Mouse (Mus musculus): ENCODE results near the gene Pde4dip.

The Pde4dip gene

GRCm38 (mm10) chr3:97842641-97843040 lies 45.9 kb downstream of the Pde4dip start:
- DNase-seq, result no peak

- no peak for DNase-seq
Measured at GRCm38 (mm10) chr3:97840439-97840838, 48.1 kb downstream of the Pde4dip start.

GRCm38 (mm10) chr3:97835888-97836287 lies 52.6 kb downstream of the Pde4dip start:
- no peak for DNase-seq

GRCm38 (mm10) chr3:97834625-97835024 lies 53.9 kb downstream of the Pde4dip start:
- no peak for DNase-seq

- DNase-seq, result no peak
Measured at GRCm38 (mm10) chr3:97831564-97832320, 56.8 kb downstream of the Pde4dip start.

- DNase-seq, result no peak
Measured at GRCm38 (mm10) chr3:97830622-97831021, 57.9 kb downstream of the Pde4dip start.

GRCm38 (mm10) chr3:97830122-97830521 lies 58.4 kb downstream of the Pde4dip start:
- DNase-seq, result no peak

GRCm38 (mm10) chr3:97828286-97828685 lies 60.2 kb downstream of the Pde4dip start:
- DNase-seq, result no peak

- no peak for DNase-seq
Measured at GRCm38 (mm10) chr3:97825246-97825645, 63.3 kb downstream of the Pde4dip start.

GRCm38 (mm10) chr3:97824744-97825143 lies 63.8 kb downstream of the Pde4dip start:
- no peak for DNase-seq

- DNase-seq, result peak; percentile 50
Measured at GRCm38 (mm10) chr3:97824011-97824711, 64.3 kb downstream of the Pde4dip start.

- no peak for DNase-seq
Measured at GRCm38 (mm10) chr3:97823438-97823837, 65.1 kb downstream of the Pde4dip start.

- DNase-seq, result no peak
Measured at GRCm38 (mm10) chr3:97819050-97819449, 69.5 kb downstream of the Pde4dip start.

GRCm38 (mm10) chr3:97818383-97818982 lies 70.0 kb downstream of the Pde4dip start:
- DNase-seq, result no peak

- DNase-seq, result peak; percentile 11
Measured at GRCm38 (mm10) chr3:97811651-97812399, 76.7 kb downstream of the Pde4dip start.

- DNase-seq, result no peak
Measured at GRCm38 (mm10) chr3:97811158-97811557, 77.3 kb downstream of the Pde4dip start.

- peak; percentile 11 for DNase-seq
Measured at GRCm38 (mm10) chr3:97810334-97810733, 78.2 kb downstream of the Pde4dip start.

- no peak for DNase-seq
Measured at GRCm38 (mm10) chr3:97805559-97805958, 82.9 kb downstream of the Pde4dip start.

- DNase-seq, result peak; percentile 21
Measured at GRCm38 (mm10) chr3:97803675-97804074, 84.8 kb downstream of the Pde4dip start.

- DNase-seq, result no peak
Measured at GRCm38 (mm10) chr3:97802927-97803326, 85.6 kb downstream of the Pde4dip start.

- DNase-seq, result no peak
Measured at GRCm38 (mm10) chr3:97802297-97802696, 86.2 kb downstream of the Pde4dip start.

GRCm38 (mm10) chr3:97801178-97801699 lies 87.3 kb downstream of the Pde4dip start:
- DNase-seq, result no peak

GRCm38 (mm10) chr3:97800657-97801056 lies 87.8 kb downstream of the Pde4dip start:
- DNase-seq, result no peak

Data from lung, postnatal 36 days (tissue).